Mouse (Mus musculus): ENCODE data around the gene Zscan2. TPM values are rescaled to one million over a fixed set of nuclear protein-coding genes. Genes with fewer than 3 reads are reported as not detected.

The Zscan2 gene
- polyA plus RNA-seq, 1 experiment from 2014 or later: 2.7 TPM

GRCm38 (mm10) chr7:80919647-80920008 is 58.9 kb downstream of the Zscan2 start:
- DNase-seq (ENCODE audit: low spot score): no peak

- DNase-seq (ENCODE audit: low spot score): no peak
These were observed 62.4 kb downstream of the Zscan2 start for GRCm38 (mm10) chr7:80923165-80923564.

Other genes starting within 250 kb of the Zscan2 start
- gene Crtc3, start 172.0 kb upstream of the Zscan2 start, polyA plus RNA-seq (2015; fragmentation: Nextera tagmentation; extraction: Ambion mirVana): 18.8 and 19.0 TPM in 2 replicates
- 87.5 and 104 TPM in 2 replicates for gene Iqgap1, start 34.9 kb upstream of the Zscan2 start, polyA plus RNA-seq (2015; fragmentation: Nextera tagmentation; extraction: Ambion mirVana)
- 38.2 and 44.6 TPM in 2 replicates for gene Wdr73, start 40.3 kb downstream of the Zscan2 start, polyA plus RNA-seq (2015; fragmentation: Nextera tagmentation; extraction: Ambion mirVana)
- gene Nmb, start 44.2 kb downstream of the Zscan2 start, polyA plus RNA-seq (2015; fragmentation: Nextera tagmentation; extraction: Ambion mirVana): 28.0 and 32.1 TPM in 2 replicates
- 193 and 208 TPM in 2 replicates for gene Sec11a, start 86.9 kb downstream of the Zscan2 start, polyA plus RNA-seq (2015; fragmentation: Nextera tagmentation; extraction: Ambion mirVana)
- 11.9 and 13.1 TPM in 2 replicates for gene Zfp592, start 132.8 kb downstream of the Zscan2 start, polyA plus RNA-seq (2015; fragmentation: Nextera tagmentation; extraction: Ambion mirVana)
- gene Alpk3, start 196.7 kb downstream of the Zscan2 start, polyA plus RNA-seq (2015; fragmentation: Nextera tagmentation; extraction: Ambion mirVana): 0.33 and 0.47 TPM in 2 replicates

Data from thymus, postnatal 0 days (tissue).